Mouse (Mus musculus) MEL (cell line): ENCODE data around the gene Tead3. TPM values are rescaled to one million over a fixed set of nuclear protein-coding genes. Genes with fewer than 3 reads are reported as not detected.

ENCODE experiments used
- DNase-seq: peaks from one replicate; pipeline ENCODE4 v3.0.0; 2011; ENCODE audit warnings: low read depth, low spot score
- H3K27ac ChIP-seq: 2 replicates; pipeline ENCODE4 v1.5.1; 2012; ENCODE audit warnings: low read depth, mild to moderate bottlenecking, control low read depth, low read length, moderate library complexity; ENCODE audit not compliant: control insufficient read depth
- H3K27me3 ChIP-seq, 2 experiments: fragments of 150-350 bp in 1 of 2; sonication (generic) in 1 of 2; 2 replicates each; pipeline ENCODE4 v1.6.1; 2012; ENCODE audit warnings: low read length in 2 of 2, mild to moderate bottlenecking in 2 of 2, improper control_type of control experiment in 1 of 2, moderate library complexity in 1 of 2; ENCODE audit not compliant: insufficient read depth in 2 of 2, control insufficient read depth in 1 of 2
- H3K36me3 ChIP-seq, 2 experiments: 2 replicates each; pipeline ENCODE4 v1.6.1; 2012 to 2014; ENCODE audit warnings: low read length in 2 of 2, improper control_type of control experiment in 1 of 2, inconsistent platforms in 1 of 2, mild to moderate bottlenecking in 1 of 2; ENCODE audit not compliant: insufficient read depth in 2 of 2, control insufficient read depth in 1 of 2
- H3K4me1 ChIP-seq, 2 experiments: fragments of 150-350 bp in 1 of 2; sonication (generic) in 1 of 2; 2 replicates each; pipeline ENCODE4 v1.6.1; 2012; ENCODE audit warnings: low read length in 2 of 2, improper control_type of control experiment in 1 of 2, mild to moderate bottlenecking in 1 of 2; ENCODE audit not compliant: insufficient read depth in 2 of 2, control insufficient read depth in 1 of 2
- H3K4me3 ChIP-seq, 2 experiments: fragments of 150-350 bp in 1 of 2; sonication (generic) in 1 of 2; 2 replicates each; pipeline ENCODE4 v1.5.1; 2012; ENCODE audit warnings: low read depth in 2 of 2, low read length in 2 of 2, mild to moderate bottlenecking in 2 of 2, moderate library complexity in 2 of 2, control low read depth in 1 of 2, improper control_type of control experiment in 1 of 2; ENCODE audit not compliant: control insufficient read depth in 1 of 2, insufficient read depth in 1 of 2
- H3K79me2 ChIP-seq: 2 replicates; pipeline ENCODE4 v1.6.1; 2012; ENCODE audit warnings: mild to moderate bottlenecking, low read length, moderate library complexity; ENCODE audit not compliant: control insufficient read depth, poor library complexity, insufficient read depth
- H3K9ac ChIP-seq: 2 replicates; pipeline ENCODE4 v1.6.1; 2012; ENCODE audit warnings: low read depth, mild to moderate bottlenecking, control low read depth, low read length, moderate library complexity; ENCODE audit not compliant: control insufficient read depth, poor library complexity, severe bottlenecking
- H3K9me3 ChIP-seq: fragments of 150-350 bp; sonication (generic); replicated peaks from 2 replicates; pipeline ENCODE4 v1.6.1; 2012; ENCODE audit warnings: mild to moderate bottlenecking, low read length, improper control_type of control experiment, moderate library complexity; ENCODE audit not compliant: insufficient read depth
- BHLHE40 ChIP-seq: IDR thresholded peaks from 2 replicates; pipeline ENCODE4 v1.6.1; 2012; ENCODE audit warnings: low read depth, mild to moderate bottlenecking, inconsistent platforms, low read length, improper control_type of control experiment, borderline replicate concordance
- CHD1 ChIP-seq: IDR thresholded peaks from 2 replicates; pipeline ENCODE4 v1.6.1; 2012; ENCODE audit warnings: low read depth, mild to moderate bottlenecking, inconsistent platforms, low read length, improper control_type of control experiment
- CTCF ChIP-seq, 3 experiments: IDR thresholded peaks in 2 of 3; conservative IDR thresholded peaks in 1 of 3; 2 replicates each; pipeline ENCODE4 v1.5.1; 2011 to 2012; ENCODE audit warnings: low read length in 3 of 3, low read depth in 2 of 3, mild to moderate bottlenecking in 2 of 3, improper control_type of control experiment in 1 of 3, inconsistent platforms in 1 of 3, mixed read lengths in 1 of 3, moderate library complexity in 1 of 3; ENCODE audit not compliant: control insufficient read depth in 1 of 3, insufficient read depth in 1 of 3, poor library complexity in 1 of 3, severe bottlenecking in 1 of 3
- E2F4 ChIP-seq: IDR thresholded peaks from 2 replicates; pipeline ENCODE4 v1.6.1; 2011; ENCODE audit warnings: low read depth, low read length, improper control_type of control experiment, borderline replicate concordance
- ELF1 ChIP-seq: IDR thresholded peaks from 2 replicates; pipeline ENCODE4 v1.6.1; 2014; ENCODE audit warnings: low read depth, mild to moderate bottlenecking, inconsistent platforms, low read length, improper control_type of control experiment, moderate library complexity
- GABPA ChIP-seq: IDR thresholded peaks from 2 replicates; pipeline ENCODE4 v1.6.1; 2012; ENCODE audit warnings: low read depth, mild to moderate bottlenecking, inconsistent platforms, low read length, improper control_type of control experiment, moderate library complexity
- HCFC1 ChIP-seq: IDR thresholded peaks from 2 replicates; pipeline ENCODE4 v1.6.1; 2012; ENCODE audit warnings: low read depth, mild to moderate bottlenecking, inconsistent platforms, low read length, improper control_type of control experiment, moderate library complexity
- MAFK ChIP-seq: IDR thresholded peaks from 2 replicates; pipeline ENCODE4 v1.6.1; 2011; ENCODE audit warnings: low read depth, mild to moderate bottlenecking, low read length, improper control_type of control experiment, borderline replicate concordance
- MAX ChIP-seq: IDR thresholded peaks from 2 replicates; pipeline ENCODE4 v1.6.1; 2011; ENCODE audit warnings: low read length, improper control_type of control experiment
- MXI1 ChIP-seq: IDR thresholded peaks from 2 replicates; pipeline ENCODE4 v1.6.1; 2011; ENCODE audit warnings: mild to moderate bottlenecking, low read depth, low read length, improper control_type of control experiment
- MYC ChIP-seq: IDR thresholded peaks from 2 replicates; pipeline ENCODE4 v1.6.1; 2011; ENCODE audit warnings: low read depth, mild to moderate bottlenecking, low read length, improper control_type of control experiment, moderate library complexity
- NELFE ChIP-seq: IDR thresholded peaks from 2 replicates; pipeline ENCODE4 v1.6.1; 2011; ENCODE audit warnings: low read depth, low read length, improper control_type of control experiment
- NRF1 ChIP-seq: IDR thresholded peaks from 2 replicates; pipeline ENCODE4 v1.6.1; 2014; ENCODE audit warnings: low read depth, mild to moderate bottlenecking, inconsistent platforms, low read length, improper control_type of control experiment, moderate library complexity; ENCODE audit not compliant: poor library complexity, insufficient read depth, severe bottlenecking
- POLR2A ChIP-seq, 2 experiments: IDR thresholded peaks; 2 replicates each; pipeline ENCODE4 v1.6.1; 2011 to 2012; ENCODE audit warnings: low read length in 2 of 2, mild to moderate bottlenecking in 2 of 2, control low read depth in 1 of 2, improper control_type of control experiment in 1 of 2, low read depth in 1 of 2, moderate library complexity in 1 of 2; ENCODE audit not compliant: control insufficient read depth in 1 of 2, insufficient read depth in 1 of 2, poor library complexity in 1 of 2
- POLR2AphosphoS2 ChIP-seq: IDR thresholded peaks from 2 replicates; pipeline ENCODE4 v1.6.1; 2011; ENCODE audit warnings: low read length, improper control_type of control experiment
- RCOR1 ChIP-seq: IDR thresholded peaks from 2 replicates; pipeline ENCODE4 v1.6.1; 2012; ENCODE audit warnings: low read depth, mild to moderate bottlenecking, inconsistent platforms, low read length, improper control_type of control experiment
- SIN3A ChIP-seq: IDR thresholded peaks from 2 replicates; pipeline ENCODE4 v1.6.1; 2012; ENCODE audit warnings: low read length, improper control_type of control experiment, inconsistent platforms
- TBP ChIP-seq: IDR thresholded peaks from 2 replicates; pipeline ENCODE4 v1.8.0; 2011; ENCODE audit warnings: low read depth, low read length, improper control_type of control experiment
- UBTF ChIP-seq: IDR thresholded peaks from 2 replicates; pipeline ENCODE4 v1.6.1; 2012; ENCODE audit warnings: low read depth, mild to moderate bottlenecking, inconsistent platforms, low read length, improper control_type of control experiment, moderate library complexity, borderline replicate concordance; ENCODE audit not compliant: insufficient read depth
- USF1 ChIP-seq: IDR thresholded peaks from 2 replicates; pipeline ENCODE4 v1.6.1; 2014; ENCODE audit warnings: low read depth, mild to moderate bottlenecking, inconsistent platforms, low read length, improper control_type of control experiment, moderate library complexity
- ZMIZ1 ChIP-seq: IDR thresholded peaks from 2 replicates; pipeline ENCODE4 v1.6.1; 2012; ENCODE audit warnings: low read depth, mild to moderate bottlenecking, inconsistent platforms, low read length, improper control_type of control experiment, moderate library complexity
- ZNF384 ChIP-seq: IDR thresholded peaks from 2 replicates; pipeline ENCODE4 v1.6.1; 2012; ENCODE audit warnings: low read depth, mild to moderate bottlenecking, inconsistent platforms, low read length, improper control_type of control experiment
- polyA plus RNA-seq, 2 experiments: library from polyadenylated mRNA; stranded (reverse) in 1 of 2; unstranded in 1 of 2; fragments of >175 nt in 1 of 2; fragments of >200 nt in 1 of 2; gene quantifications; 2 replicates each; pipeline versions ENCODE4 v1.2.1 to v1.2.4; 2012; ENCODE audit warnings: low replicate concordance in 2 of 2, low read depth in 1 of 2; ENCODE audit not compliant: insufficient read length in 2 of 2, insufficient read depth in 1 of 2, missing spikeins in 1 of 2
- total RNA-seq: library from RNA; depleted of rRNA; stranded (reverse); fragments of 300-350 nt; gene quantifications from 2 replicates; pipeline ENCODE4 v1.2.3, GENCODE M21; 2012

The Tead3 gene
- total and polyA plus RNA-seq, 3 experiments: 0.73 to 4.1 TPM; not detected in 1

- peaks cover 4 to 21% of the 10 kb centered on the region in 2 experiments; a peak in 3 of 4 replicates for H3K36me3 ChIP-seq
- peaks cover 17% of the 10 kb centered on the region for H3K79me2 ChIP-seq
- H3K27ac ChIP-seq: peak overlapping the region; percentile 76
- H3K9me3 ChIP-seq: no peaks in the 10 kb centered on the region
- peaks cover 8 to 23% of the 10 kb centered on the region in 2 experiments; a peak in 3 of 4 replicates for H3K4me1 ChIP-seq
- DNase-seq: peak; percentile 75
- H3K9ac ChIP-seq: peak overlapping the region; percentile 99
- H3K27me3 ChIP-seq: no peaks in the 10 kb centered on the region
- peak overlapping the region; percentile 94 to 97 for H3K4me3 ChIP-seq
- TF ChIP-seq ZMIZ1 (no peak), TBP (0 out of 2 replicates have a peak, but pooled peaks have one; percentile 36), ELF1 (no peak), RCOR1 (no peak), ZNF384 (no peak), SIN3A (peak; percentile 46; the same call in 1 of the 2 replicates), MXI1 (peak; percentile 79), NELFE (no peak), MAFK (no peak), UBTF (no peak), MAX (no peak), BHLHE40 (no peak), GABPA (no peak), HCFC1 (no peak), USF1 (no peak), POLR2AphosphoS2 (no peak), POLR2A (IDR thresholded peaks at IDR 0.05; ENCODE audit: control insufficient read depth in 1 of 2, insufficient read depth in 1 of 2, low read depth in 1 of 2, low read length in 2 of 2, poor library complexity in 1 of 2) (peak in 1 of 2 experiments; percentile 1; a peak in 1 of 4 replicates), E2F4 (no peak), NRF1 (no peak; the same call in 1 of the 2 replicates), CHD1 (no peak), MYC (0 out of 2 replicates have a peak, but pooled peaks have one; percentile 53), CTCF (IDR thresholded peaks at IDR 0.05 in 2 of 3, conservative IDR thresholded peaks at IDR 0.05 in 1 of 3; ENCODE audit: control insufficient read depth in 1 of 3, insufficient read depth in 1 of 3, low read depth in 2 of 3, low read length in 3 of 3, poor library complexity in 1 of 3, severe bottlenecking in 1 of 3) (no peak)
- TF ChIP-seq, all 39 proteins: peak for 5
Observed at GRCm38 (mm10) chr17:28313880-28314225, 36.8 kb downstream of the Tead3 start.
